Mouse (Mus musculus): Measurements from ENCODE around the gene Ptgfrn.
A peak's percentile ranks its signal among the peaks of the same experiment; 100 is the strongest.

Ptgfrn gene

DNA sequence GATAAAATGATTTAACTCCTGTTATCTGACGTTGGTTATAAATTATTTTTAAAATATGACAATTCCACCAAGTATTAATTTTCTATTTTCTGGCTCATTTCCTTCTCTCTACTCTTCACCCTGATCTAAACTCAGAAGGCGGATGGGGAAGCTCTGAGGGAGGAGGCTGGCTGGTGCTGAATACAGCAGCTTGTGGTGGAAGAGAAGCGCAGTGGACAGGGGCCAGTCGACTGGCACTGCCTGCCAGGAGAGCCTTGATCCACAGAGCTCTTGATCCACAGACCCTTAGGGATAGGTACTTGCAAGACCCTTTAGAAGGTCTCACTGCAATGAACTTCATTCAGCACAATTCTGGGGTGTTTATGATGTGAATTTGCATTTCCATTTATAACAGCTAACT lies 29.2 kb downstream of the Ptgfrn start:
- DNase-seq (ENCODE audit: low spot score in 2 of 2): no peak

- DNase-seq (ENCODE audit: low spot score in 2 of 2): peak in 1 of 2 experiments; percentile 41
Observed at GRCm38 (mm10) chr3:101078344-101078743, 31.7 kb downstream of the Ptgfrn start.

DNA sequence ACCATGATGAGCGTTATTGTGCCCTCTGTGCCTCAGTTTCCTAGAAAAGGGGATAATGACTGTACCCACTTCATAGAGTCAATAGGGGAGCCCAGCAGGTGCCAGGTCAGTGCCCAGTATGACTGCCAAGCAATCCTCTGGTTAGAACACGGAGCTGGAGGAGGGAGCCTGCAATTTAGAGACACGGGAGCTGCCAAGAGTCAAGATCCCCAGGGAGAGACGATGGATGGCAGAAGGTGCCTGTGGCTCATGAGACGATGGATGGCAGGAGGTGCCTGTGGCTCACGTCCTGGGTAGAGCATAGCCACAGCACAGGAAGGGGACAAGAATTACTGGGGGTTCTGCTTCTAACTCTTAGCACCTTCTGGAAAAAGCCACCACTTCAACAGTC lies 32.4 kb downstream of the Ptgfrn start:
- DNase-seq (ENCODE audit: low spot score in 2 of 2): no peak

DNA sequence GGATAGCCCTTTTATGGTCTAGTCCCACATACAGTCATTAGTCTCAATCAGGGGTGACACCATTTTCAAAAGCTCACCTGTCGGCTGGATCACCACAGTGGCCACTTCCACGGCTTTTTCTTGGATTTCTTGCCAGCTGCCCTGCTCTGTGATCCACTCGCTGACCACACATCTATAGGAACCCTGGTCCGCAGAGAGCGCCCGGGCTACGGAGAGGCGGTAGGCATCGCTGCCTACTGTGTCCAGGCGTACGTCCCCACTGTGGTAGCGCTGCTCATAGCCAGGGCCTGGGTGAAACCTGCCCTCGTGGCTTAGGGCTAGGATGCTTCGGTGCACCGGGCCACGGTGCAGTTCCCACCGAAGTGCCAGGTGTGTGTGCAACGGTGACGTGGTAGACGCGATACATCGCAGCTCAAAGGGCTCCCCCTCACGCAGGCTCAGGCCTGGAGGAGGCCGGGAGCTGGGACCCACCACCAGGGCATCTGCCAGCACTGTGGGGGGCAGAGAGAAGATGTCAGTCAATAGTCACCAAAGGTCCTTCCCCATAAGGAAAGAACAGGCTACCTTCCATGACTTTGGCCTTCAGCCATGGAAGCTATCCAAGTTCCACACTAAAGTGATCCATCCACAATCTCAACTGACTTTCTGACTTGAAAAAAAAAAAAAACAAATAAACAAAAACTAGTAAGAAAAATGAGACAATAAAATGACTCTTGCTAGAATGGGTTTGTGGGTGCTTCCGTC lies 32.9 kb downstream of the Ptgfrn start:
- no peak for DNase-seq (ENCODE audit: low spot score in 2 of 2)

GRCm38 (mm10) chr3:101075866-101076265 lies 34.2 kb downstream of the Ptgfrn start:
- DNase-seq (ENCODE audit: low spot score in 2 of 2): no peak

- no peak for DNase-seq (ENCODE audit: low spot score in 2 of 2)
Observed at GRCm38 (mm10) chr3:101073384-101073783, 36.7 kb downstream of the Ptgfrn start.

DNA sequence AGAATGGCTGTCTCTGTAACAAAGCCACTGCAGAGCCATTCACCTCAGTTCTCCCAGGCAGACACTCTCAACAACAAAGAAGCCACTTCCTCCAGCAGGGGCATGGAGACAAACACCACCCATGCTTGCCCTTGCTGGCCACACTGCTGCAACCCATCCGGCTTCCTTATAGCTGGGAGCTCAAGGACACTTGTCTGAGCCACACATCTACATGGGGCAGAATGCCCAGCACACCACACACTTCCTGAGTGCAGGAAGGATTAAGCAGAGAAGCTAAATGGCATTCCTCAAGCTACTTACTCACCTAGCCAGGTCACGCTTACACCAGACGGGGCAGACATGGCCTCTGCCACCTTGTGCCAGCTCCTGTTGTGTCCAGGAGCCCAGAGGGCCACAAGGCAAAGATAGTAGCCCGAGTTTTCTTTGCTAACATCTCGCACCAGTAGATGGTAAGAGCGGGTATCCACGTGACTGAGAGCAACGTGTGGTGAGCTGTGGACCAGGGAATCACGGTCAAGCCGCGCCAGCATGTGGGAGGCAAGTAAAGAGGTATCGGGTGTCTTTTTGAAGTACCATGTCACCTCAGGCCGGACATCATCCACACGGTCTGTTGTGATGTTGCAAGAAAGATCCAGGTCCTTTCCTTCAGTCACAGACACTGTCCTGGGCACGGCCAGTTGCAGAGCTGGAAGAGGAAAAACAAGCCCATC lies 37.4 kb downstream of the Ptgfrn start:
- DNase-seq (ENCODE audit: low spot score in 2 of 2): no peak

DNA sequence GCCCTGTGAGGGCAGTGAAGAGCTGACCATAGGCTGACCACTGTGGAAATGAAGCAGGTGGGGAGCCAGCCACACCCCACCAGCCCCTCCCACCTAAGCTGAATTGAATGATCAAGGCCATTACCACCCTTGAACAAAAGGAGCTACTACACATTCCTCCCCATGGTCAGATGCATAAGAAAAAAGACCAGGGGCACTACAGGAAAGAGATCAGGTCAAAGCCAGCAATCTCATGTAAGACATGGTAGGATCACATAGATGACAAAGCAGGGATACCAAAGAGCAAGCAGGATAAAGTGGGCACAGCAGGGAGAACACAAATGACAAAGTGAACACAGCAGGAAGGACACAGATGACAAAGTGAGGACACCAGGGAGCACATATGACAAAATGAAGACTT lies 38.5 kb downstream of the Ptgfrn start:
- no peak for DNase-seq (ENCODE audit: low spot score in 2 of 2)

DNA sequence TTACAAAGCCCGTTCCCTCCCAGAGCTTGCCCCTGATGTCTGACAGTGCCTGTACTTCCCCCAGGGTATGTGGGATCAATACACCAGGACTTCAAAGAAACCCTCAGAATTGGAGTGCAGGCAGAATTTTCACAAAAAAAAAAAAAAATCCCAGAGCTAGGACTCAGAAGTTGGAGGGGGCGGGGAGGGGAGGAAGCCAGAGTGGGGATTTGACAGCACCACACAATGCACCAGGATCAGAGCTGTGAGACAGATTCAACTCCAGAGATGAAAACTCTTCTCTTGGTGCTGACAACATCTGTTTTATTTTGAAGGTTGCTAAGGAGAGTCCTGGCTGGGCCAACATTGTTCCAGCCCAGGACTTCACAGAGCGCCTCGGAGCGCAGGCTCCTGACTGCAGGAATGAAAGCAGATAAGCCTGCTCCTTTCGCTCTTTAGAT lies 39.3 kb downstream of the Ptgfrn start:
- DNase-seq (ENCODE audit: low spot score in 2 of 2): peak in 1 of 2 experiments; percentile 20

DNA sequence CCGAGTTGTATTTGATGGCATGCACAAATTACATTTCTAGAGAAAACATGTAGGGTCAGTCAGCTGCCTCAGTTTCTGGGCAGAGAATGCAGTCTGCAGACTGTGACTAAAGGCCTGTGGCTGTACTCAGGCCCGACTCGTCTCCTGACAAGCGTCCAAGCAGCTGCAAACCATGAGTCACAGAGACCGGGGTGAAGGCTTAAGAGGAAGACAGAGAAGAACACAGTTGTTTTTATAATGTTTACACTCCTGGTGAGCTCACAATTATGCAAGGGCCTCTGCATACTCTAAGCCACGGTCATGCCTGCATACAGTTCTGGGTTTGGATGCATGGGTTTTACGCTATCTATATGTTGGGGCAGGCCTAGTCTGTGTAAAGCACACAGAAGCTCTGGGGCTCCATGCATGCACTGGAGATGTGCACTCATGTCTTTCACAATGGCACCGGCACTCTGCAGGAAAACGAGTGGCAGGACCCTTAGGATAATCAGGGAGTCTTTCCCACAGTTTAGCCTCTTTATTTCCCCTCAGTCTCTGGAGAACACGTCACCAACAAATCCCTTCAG lies 39.8 kb downstream of the Ptgfrn start:
- peak; percentile 71 to 82 for DNase-seq (ENCODE audit: low spot score in 2 of 2)

- DNase-seq (ENCODE audit: low spot score in 2 of 2): no peak
Observed at GRCm38 (mm10) chr3:101068701-101069100, 41.4 kb downstream of the Ptgfrn start.

GRCm38 (mm10) chr3:101066175-101066574 lies 43.9 kb downstream of the Ptgfrn start:
- DNase-seq (ENCODE audit: low spot score in 2 of 2): no peak

GRCm38 (mm10) chr3:101061865-101062585 lies 48.1 kb downstream of the Ptgfrn start:
- no peak for DNase-seq (ENCODE audit: low spot score in 2 of 2)

DNA sequence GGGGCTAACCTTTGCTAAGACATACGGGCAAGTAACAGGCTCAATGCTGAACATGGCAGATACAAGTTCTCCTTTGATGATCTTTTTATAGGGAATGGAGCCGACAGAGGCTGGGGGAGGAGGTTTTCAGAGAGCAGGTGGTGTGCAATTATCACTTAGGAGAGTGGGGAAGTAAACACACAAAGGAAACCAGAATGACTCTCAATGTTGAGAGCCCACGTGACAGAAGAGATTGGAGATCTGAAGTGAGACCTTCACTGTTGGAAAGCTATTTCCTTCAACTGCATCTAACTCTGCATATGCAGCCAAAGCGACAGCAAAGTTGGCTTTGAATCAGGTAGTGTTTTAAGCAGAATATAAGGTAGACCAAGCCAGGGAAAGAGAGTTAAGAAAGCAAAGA lies 50.9 kb downstream of the Ptgfrn start:
- no peak for DNase-seq (ENCODE audit: low spot score in 2 of 2)

- no peak for DNase-seq (ENCODE audit: low spot score in 2 of 2)
Observed at GRCm38 (mm10) chr3:101058203-101058602, 51.9 kb downstream of the Ptgfrn start.

DNA sequence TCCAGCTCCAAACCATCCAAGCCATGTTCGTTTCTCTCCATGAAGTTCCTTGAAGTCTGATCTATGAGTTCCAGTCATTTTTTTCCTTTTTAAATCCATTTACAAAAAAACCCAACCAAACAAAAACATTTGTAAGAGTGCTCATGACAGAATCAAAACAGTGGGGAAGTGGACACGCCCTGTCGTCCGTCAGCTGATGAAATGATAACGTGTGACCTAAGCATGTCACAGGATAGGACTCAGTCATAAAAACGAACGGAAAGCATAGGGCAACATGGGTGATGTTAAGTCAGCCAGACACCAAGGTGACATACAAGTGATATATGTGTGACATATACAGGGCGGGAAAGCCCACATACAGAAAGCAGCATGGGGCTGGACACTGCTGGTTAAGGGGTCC lies 54.9 kb downstream of the Ptgfrn start:
- DNase-seq (ENCODE audit: low spot score in 2 of 2): no peak

GRCm38 (mm10) chr3:101051601-101052000 lies 58.5 kb downstream of the Ptgfrn start:
- no peak for DNase-seq (ENCODE audit: low spot score in 2 of 2)

- no peak for DNase-seq (ENCODE audit: low spot score in 2 of 2)
Observed at GRCm38 (mm10) chr3:101049997-101050396, 60.1 kb downstream of the Ptgfrn start.

DNA sequence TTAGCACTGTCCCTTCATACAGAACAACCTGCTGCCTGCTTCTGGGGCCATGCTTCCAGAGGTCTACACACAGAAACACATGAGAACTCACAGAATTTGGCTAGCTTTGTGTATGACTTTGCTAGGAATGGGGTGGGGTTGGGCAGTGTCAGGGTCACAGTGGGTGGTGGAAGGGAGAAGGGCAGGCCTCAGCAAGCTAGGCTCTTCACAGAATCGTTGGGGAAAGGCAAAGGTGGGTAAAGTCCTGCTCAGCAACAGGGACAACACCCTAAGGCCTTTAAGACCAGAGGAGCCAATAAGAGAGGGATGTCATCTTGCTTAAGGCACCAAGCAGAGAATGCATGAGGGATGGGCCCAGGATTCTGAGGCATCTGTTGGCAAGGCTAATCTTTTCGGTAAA lies 61.3 kb downstream of the Ptgfrn start:
- no peak for DNase-seq (ENCODE audit: low spot score in 2 of 2)

DNA sequence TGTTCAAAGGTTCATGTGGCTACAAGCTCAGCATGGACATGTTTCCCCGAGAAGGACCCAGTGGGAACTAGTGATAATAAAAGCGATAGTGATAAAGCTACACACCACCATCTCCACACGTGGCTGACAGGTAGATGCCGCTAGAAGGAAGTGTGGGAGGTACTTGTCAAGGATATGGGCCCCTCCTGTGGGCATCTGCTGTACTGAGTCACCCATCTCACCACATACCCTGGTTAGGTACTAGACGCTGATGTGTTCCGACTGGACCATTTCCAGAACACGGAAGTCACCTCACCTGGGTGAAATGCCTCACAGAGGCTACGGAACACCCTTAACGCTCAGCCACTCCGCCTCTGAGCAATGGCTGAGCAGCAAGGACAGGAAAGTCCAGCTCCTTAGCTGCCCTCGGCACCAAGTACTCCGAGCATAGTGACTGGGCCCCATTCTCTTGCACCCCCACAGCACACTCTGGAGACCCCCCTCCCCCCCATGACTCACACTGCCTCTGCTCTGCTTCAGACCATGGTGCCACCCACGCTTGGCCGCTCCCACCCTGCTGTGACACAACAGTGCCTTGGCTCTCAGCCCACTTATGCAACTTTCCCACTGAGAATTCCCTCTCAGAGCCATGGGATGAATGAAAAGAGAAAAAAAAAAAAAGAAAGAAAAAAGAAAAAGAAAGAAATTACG lies 62.3 kb downstream of the Ptgfrn start:
- peak; percentile 47 to 89 for DNase-seq (ENCODE audit: low spot score in 2 of 2)

DNA sequence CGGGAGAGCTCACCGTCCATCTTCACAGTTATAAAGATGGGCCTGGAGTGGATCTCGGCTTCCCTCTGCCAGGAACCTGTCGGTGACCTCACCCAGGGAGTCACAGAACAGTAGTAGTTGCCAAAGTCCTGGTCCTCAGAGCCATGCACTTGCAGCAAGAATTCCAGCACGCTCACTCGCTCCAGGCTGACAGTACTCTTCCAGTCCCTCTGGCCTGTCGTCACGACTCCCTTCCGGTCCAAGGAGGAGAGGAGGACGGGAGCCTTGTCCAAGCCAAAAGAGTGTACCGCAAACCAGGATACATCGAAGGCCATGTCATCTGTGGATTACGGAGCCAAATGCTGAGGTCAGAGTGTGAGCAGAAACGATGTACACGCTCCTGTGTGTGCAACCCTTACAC lies 64.6 kb downstream of the Ptgfrn start:
- peak in 1 of 2 experiments; percentile 68 for DNase-seq (ENCODE audit: low spot score in 2 of 2)

GRCm38 (mm10) chr3:101044686-101045085 lies 65.4 kb downstream of the Ptgfrn start:
- no peak for DNase-seq (ENCODE audit: low spot score in 2 of 2)
